Mouse (Mus musculus): Measurements from ENCODE around the gene Rpgrip1. TPM values are rescaled to one million over a fixed set of nuclear protein-coding genes. Genes with fewer than 3 reads are reported as not detected.

Gene Rpgrip1
- total RNA-seq, 2 experiments from 2014 or later: not detected

- intact Hi-C loops (cut with DNase I): loop anchor here (2.0 to 5.0 kb wide), 4 partner anchors 75 to 213 kb away; partner anchors contain the start of genes Arhgef40, Hnrnpc and Zfp219
Measured at GRCm38 (mm10) chr14:52195691-52196090, 85.2 kb downstream of the Rpgrip1 start.

GRCm38 (mm10) chr14:52196230-52197155 is 86.0 kb downstream of the Rpgrip1 start:
- intact Hi-C loops (cut with DNase I): loop anchor here (5.0 kb wide), 3 partner anchors 94 to 214 kb away; partner anchors contain the start of genes Arhgef40, Hnrnpc and Zfp219
- peak in 1 of 2 experiments; percentile 16 for DNase-seq

More at GRCm38 (mm10) chr14:52195691-52196090, 85.2 kb downstream of the Rpgrip1 start:
- DNase-seq: peak; percentile 18 to 39

GRCm38 (mm10) chr14:52197156-52197878 is 86.8 kb downstream of the Rpgrip1 start, which contains the start of gene Supt16:
Gene Supt16 (minus strand): TSS chr14:52197416.
- intact Hi-C loops (cut with DNase I): loop anchor here (5.0 kb wide), 3 partner anchors 95 to 215 kb away; partner anchors contain the start of genes Arhgef40, Hnrnpc and Zfp219
- DNase-seq: peak; percentile 79 to 90

GRCm38 (mm10) chr14:52198141-52198540 is 87.6 kb downstream of the Rpgrip1 start:
- DNase-seq: no peak
- intact Hi-C loops (cut with DNase I): loop anchor here (5.0 kb wide), 3 partner anchors 96 to 216 kb away; partner anchors contain the start of genes Arhgef40, Hnrnpc and Zfp219

GRCm38 (mm10) chr14:52199412-52199811 is 88.9 kb downstream of the Rpgrip1 start:
- DNase-seq: no peak
- intact Hi-C loops (cut with DNase I): loop anchor here (5.0 kb wide), 3 partner anchors 97 to 217 kb away; partner anchors contain the start of genes Arhgef40, Hnrnpc and Zfp219

Other genes with a start within 250 kb of the Rpgrip1 start
- gene Mettl17, start 225.9 kb upstream of the Rpgrip1 start, total RNA-seq (2021): 10 to 100 TPM; 19.3 to 24.4 TPM
- gene Slc39a2, start 217.8 kb upstream of the Rpgrip1 start, total RNA-seq (2021): under 1 TPM; 0.11 to 0.22 TPM
- 1,000 to 10,000 TPM; 1,444 to 1,487 TPM for gene Ndrg2, start 196.5 kb upstream of the Rpgrip1 start, total RNA-seq (2021)
- gene Tppp2, start 192.3 kb upstream of the Rpgrip1 start, total RNA-seq (2021): not detected
- gene Rnase13, start 187.9 kb upstream of the Rpgrip1 start, total RNA-seq (2021): not detected
- 10 to 100 TPM; 30.3 to 34.7 TPM for gene Arhgef40, start 126.0 kb upstream of the Rpgrip1 start, total RNA-seq (2021)
- gene Tmem253, start 95.0 kb upstream of the Rpgrip1 start, total RNA-seq (2021): 1 to 10 TPM; 2.1 to 2.3 TPM
- gene Zfp219, start 90.0 kb upstream of the Rpgrip1 start, total RNA-seq (2021): 10 to 100 TPM; 27.8 to 31.7 TPM
- not detected for gene Olfr221, start 68.2 kb upstream of the Rpgrip1 start, total RNA-seq (2021)
- 100 to 1,000 TPM; 125 to 133 TPM for gene Hnrnpc, start 6.7 kb upstream of the Rpgrip1 start, total RNA-seq (2021)
- gene Supt16, start 86.7 kb downstream of the Rpgrip1 start, total RNA-seq (2021): 10 to 100 TPM; 21.7 to 25.5 TPM
- 10 to 100 TPM; 38.6 to 43.2 TPM for gene Chd8, start 147.1 kb downstream of the Rpgrip1 start, total RNA-seq (2021)
- 10 to 100 TPM; 35.7 to 38.8 TPM for gene Tox4, start 168.4 kb downstream of the Rpgrip1 start, total RNA-seq (2021)
- gene Rab2b, start 168.8 kb downstream of the Rpgrip1 start, total RNA-seq (2021): 1 to 10 TPM; 4.1 to 7.2 TPM
- gene Mettl3, start 194.4 kb downstream of the Rpgrip1 start, total RNA-seq (2021): 10 to 100 TPM; 16.5 to 18.1 TPM
- 1 to 10 TPM; 2.0 to 2.4 TPM for gene Sall2, start 218.1 kb downstream of the Rpgrip1 start, total RNA-seq (2021)
- not detected for gene Olfr1513, start 245.7 kb downstream of the Rpgrip1 start, total RNA-seq (2021)

All from heart, postnatal 36 days (tissue).